Mouse (Mus musculus): ENCODE measurements around the gene B230118H07Rik.

GRCm38 (mm10) chr2:101580977-101581376 lies 68.4 kb downstream of the B230118H07Rik start:
- TF ChIP-seq CTCF (conservative IDR thresholded peaks at IDR 0.05; ENCODE audit: insufficient read depth, insufficient read length, low read depth, low read length) = no peak
- no peak for TF ChIP-seq POLR2A (IDR thresholded peaks at IDR 0.05; ENCODE audit: low read depth, low read length)
